Mouse (Mus musculus) macrophage (primary cell): Measurements from ENCODE around the gene Dock9. TPM values are rescaled to one million over a fixed set of nuclear protein-coding genes. Genes with fewer than 3 reads are reported as not detected.

Experiments
- H3K27ac ChIP-seq: fragments of 350-480 bp; formaldehyde crosslinking; 2 replicates; pipeline ENCODE4 v1.9.0; 2021
- H3K36me3 ChIP-seq: fragments of 350-480 bp; formaldehyde crosslinking; 2 replicates; pipeline ENCODE4 v1.9.0; 2021; ENCODE audit errors: inconsistent target
- H3K4me3 ChIP-seq: fragments of 350-480 bp; formaldehyde crosslinking; 2 replicates; pipeline ENCODE4 v1.9.0; 2021; ENCODE audit errors: inconsistent target
- H3K79me2 ChIP-seq: fragments of 350-480 bp; formaldehyde crosslinking; 2 replicates; pipeline ENCODE4 v1.9.0; 2021; ENCODE audit errors: inconsistent target
- WGBS: methylation state at CpG from one replicate; pipeline ENCODE4 v1.1.7; 2026; ENCODE audit warnings: inconsistent platforms; ENCODE audit not compliant: missing documents; 5-methylcytosine and 5-hydroxymethylcytosine counted together
- polyA plus RNA-seq: library from polyadenylated mRNA; stranded (reverse); fragments of 250-400 nt; gene quantifications from 3 replicates; pipeline ENCODE4 v1.2.4, GENCODE M21; 2018; ENCODE audit warnings: inconsistent platforms

Gene Dock9
- polyA plus RNA-seq, 1 experiment from 2014 or later: 0.34 TPM

DNA sequence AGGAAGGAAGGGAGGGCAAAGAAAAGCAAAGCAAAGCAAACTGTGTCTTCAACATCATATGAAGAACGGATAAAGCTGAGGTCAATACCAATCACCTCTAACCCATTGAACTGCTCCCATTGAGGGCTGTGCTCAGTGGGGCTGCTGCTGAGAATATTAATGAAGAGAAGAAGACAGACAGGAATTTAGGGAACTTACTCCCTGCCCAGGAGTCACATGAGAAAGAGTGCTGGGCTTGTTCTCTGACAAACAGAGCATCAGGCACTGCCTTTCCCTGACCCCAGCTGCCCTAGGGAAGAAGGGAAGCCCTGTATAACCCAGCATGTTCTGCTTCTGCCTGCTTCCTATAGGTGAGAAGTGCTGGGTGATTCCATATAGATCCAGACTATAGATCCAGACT, 109.5 kb downstream of the Dock9 start:
- H3K27ac ChIP-seq: no peak overlapping the region
- 86% methylated on average over 1 of the region's 1 CpGs for WGBS
- no peak overlapping the region for H3K4me3 ChIP-seq
- no peaks in the 10 kb centered on the region for H3K79me2 ChIP-seq
- no peaks in the 10 kb centered on the region for H3K36me3 ChIP-seq

DNA sequence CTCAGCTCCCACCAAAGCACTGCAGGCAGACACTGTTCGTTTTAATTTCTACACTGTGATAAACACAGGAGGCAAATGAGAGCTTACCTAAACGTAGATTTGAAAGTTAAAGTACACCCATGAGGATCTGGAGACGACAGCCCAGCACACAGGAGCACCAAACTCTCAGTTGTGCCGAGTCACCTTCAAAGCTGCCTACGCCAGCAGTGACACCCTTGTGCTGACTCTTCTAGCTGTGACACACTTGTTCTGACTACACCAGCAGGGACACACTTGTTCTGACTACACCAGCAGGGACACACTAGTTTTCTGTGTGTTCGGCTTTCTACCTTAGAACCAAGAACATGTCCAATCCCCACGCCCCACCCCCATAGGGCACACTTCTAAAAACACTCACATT, 110.4 kb downstream of the Dock9 start:
- WGBS: 56% methylated on average over 7 of the region's 7 CpGs
- H3K79me2 ChIP-seq: no peaks in the 10 kb centered on the region
- H3K36me3 ChIP-seq: no peaks in the 10 kb centered on the region
- H3K4me3 ChIP-seq: no peak overlapping the region
- H3K27ac ChIP-seq: no peak overlapping the region

DNA sequence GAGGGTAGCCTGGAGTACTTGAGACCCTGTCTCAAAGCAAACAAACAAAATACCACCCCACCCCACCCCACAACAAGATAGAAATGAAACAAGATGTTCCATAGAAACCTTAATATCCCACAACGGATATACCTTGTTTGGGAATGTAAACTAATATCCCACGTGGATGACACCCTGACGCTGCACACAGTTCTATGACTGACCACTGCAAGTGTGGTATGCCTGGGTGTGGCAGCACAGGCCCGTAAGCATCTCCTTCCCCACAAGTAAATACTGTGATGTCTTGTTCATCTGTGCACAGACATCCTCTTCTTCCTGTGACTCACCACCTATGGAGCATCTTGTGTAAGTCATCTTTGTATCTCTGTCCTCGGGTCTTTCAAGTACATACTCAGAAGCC, 118.7 kb downstream of the Dock9 start:
- Histone ChIP-seq H3K27ac (no peak overlapping the region), H3K79me2 (no peaks in the 10 kb centered on the region), H3K36me3 (no peaks in the 10 kb centered on the region), H3K4me3 (no peak overlapping the region)
- 80% methylated on average over 5 of the region's 5 CpGs for WGBS

DNA sequence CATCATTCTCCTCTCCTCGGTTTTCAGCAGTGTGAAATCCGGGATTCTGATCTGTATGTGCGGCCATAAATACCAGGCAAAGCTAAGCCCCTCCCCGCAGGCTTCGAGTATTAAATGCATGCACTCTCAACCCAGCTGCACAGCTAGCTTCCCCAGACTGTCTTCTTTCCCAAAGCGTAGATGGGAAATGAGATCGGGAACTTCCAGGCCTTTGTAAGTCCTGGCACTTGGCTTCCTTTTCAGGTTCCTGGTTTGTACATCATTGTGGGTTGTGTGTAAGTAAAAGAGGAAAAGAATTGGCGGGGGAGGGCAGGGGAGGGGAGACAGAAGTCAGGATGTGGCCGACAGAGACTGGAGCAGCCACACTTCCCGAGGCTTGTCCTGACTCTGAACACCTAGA, 119.2 kb downstream of the Dock9 start:
- H3K36me3 ChIP-seq: no peaks in the 10 kb centered on the region
- no peaks in the 10 kb centered on the region for H3K79me2 ChIP-seq
- H3K4me3 ChIP-seq: no peak overlapping the region
- H3K27ac ChIP-seq: no peak overlapping the region
- 48% methylated on average over 10 of the region's 10 CpGs for WGBS

DNA sequence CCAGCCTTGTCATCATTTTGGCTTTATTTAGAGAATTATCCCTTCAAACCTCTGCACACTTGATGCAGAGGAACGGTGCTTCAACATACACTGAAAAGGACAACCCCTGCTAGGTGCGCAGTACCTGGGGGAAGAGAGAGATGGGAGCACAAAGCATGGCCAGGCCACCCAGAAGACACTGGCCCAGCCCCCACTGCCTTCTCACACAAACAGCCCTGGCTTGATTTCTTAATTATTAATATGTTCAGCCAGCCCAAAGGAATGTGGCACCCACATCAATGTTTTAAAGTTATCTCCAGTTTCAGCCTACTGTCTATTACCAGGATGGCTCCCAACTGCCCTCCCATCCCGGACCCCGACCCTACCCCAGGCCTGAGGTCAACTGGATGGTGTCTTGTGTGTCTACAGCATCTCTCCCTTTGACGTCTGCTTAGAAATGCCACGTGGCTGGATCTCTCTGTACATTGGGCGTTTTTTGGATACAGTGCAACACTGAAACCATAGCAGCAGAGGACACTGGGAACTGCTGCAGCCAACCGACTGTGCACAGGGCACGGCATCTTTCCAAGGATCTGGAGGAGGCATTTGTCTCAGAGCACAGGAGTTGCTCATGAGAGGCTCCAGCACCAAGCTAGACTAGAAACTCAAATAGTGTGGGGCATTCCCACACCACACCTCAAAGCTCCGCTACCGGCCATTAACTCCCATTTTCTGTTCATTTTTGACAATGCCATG, 120.9 kb downstream of the Dock9 start:
- no peaks in the 10 kb centered on the region for H3K36me3 ChIP-seq
- no peak overlapping the region for H3K4me3 ChIP-seq
- 92% methylated on average over 11 of the region's 11 CpGs for WGBS

DNA sequence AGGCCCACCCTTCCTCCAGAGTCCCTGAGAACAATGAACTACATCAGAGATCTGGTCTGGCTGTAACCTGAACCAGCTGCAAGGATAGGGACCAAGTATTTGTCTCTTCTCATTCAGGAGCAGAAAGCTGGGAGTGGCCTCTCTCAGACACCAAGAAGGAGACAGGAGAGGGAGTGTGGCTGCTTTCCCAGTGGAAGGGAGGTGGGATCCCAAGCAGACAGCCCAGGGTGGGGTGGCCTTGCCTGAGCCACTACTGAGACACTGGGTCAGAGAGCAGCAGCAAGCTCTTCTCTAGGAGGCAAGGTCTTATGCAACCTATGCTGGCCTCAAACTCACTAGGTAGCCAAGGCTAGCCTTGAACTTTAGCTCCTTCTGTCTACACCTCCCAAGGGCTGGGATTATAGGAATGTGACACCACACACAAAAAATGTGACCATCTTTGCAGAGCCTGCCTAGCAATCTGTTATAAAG, 121.5 kb downstream of the Dock9 start:
- Histone ChIP-seq H3K79me2 (no peaks in the 10 kb centered on the region), H3K4me3 (no peak overlapping the region), H3K36me3 (no peaks in the 10 kb centered on the region), H3K27ac (no peak overlapping the region)

More for the DNA sequence above, 120.9 kb downstream of the Dock9 start:
- no peak overlapping the region for H3K27ac ChIP-seq
- H3K79me2 ChIP-seq: no peaks in the 10 kb centered on the region

DNA sequence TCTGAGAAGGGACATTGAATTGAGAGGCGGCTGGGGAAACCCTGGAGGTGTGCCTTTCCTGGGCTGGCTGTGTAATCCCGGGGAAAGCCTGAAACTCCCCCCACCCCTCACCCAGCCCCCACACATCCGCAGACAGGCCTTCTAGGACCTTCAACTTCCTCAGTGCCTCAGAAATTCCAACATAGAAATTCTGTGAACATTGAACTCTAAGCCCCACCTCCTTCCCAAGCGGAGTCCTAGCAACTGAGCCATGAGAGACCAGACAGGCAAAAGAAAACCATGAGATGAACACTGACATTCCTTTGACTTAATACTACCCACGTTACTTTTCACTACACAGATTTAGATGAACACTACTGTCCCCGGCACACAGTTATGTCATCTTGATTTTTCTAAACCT, 122.1 kb downstream of the Dock9 start:
- H3K27ac ChIP-seq: no peak overlapping the region
- H3K79me2 ChIP-seq: no peaks in the 10 kb centered on the region
- WGBS: 93% methylated on average over 6 of the region's 6 CpGs
- no peaks in the 10 kb centered on the region for H3K36me3 ChIP-seq
- H3K4me3 ChIP-seq: no peak overlapping the region

DNA sequence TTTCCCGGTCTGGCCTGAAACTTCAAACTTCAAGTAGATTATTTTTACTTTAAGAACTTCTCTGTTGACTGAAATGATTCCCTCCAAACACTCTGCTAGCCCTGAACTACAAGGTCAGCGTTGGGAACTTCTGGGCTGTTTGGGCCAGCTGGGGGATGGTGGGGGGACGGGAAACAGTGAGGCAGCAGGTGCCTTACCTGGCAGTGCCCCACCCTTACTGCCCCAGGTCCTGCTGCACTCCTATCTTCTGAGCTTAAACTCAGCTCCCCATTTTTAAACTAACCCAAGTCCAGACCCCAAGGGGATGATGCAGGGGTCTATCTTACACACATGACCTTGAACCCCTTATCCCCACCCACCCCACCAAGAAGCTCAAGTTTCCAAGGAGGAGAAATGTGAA, 122.5 kb downstream of the Dock9 start:
- no peaks in the 10 kb centered on the region for H3K79me2 ChIP-seq
- no peak overlapping the region for H3K27ac ChIP-seq
- no peak overlapping the region for H3K4me3 ChIP-seq
- no peaks in the 10 kb centered on the region for H3K36me3 ChIP-seq
- 90% methylated on average over 3 of the region's 3 CpGs for WGBS

DNA sequence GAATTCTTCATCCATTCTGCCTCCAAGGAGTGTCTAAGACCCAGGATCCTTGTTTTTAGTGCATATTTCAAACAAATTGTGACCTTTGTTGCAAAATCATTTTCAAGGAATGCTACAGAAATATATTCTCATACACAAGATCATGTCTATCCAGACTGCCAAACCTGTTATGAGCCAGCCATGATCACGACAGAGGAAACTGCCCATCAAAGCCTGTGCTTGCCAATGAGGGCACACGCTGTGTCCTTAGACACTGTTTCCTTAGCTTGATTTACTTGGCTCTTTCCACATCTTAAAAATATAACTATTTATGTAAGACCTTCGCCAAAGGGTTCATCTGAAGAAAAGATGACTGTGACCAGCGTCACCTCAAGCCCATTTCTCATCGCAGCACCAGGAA, 127.6 kb downstream of the Dock9 start:
- Histone ChIP-seq H3K4me3 (no peak overlapping the region), H3K27ac (no peak overlapping the region), H3K36me3 (no peaks in the 10 kb centered on the region), H3K79me2 (no peaks in the 10 kb centered on the region)
- 55% methylated on average over 5 of the region's 5 CpGs for WGBS

DNA sequence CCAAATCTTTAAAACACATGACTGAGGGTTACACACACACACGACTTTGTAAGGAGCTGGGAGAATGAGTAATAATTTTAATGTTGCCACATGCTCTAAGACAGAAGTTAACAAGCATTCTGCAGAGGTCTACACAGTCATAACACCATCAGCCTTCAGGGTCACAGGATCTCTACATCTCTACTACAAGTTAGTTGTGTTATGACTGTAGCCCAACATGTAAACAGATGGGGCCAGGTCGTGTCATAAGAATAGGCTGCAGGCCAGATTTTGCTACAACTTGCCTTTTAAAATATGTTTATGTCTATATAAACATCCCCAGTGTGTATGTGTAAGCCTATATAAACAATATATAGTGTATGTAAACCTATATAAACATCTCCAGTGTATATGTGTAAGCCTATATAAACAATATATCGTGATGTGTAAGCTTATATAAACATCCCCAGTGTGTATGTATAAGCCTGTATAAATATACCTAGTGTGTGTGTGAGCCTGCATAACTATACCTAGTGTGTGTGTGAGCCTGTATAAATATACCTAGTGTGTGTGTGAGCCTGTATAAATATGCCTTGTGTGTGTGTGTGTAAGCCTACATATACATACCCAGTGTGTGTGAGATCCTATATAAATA, 130.9 kb downstream of the Dock9 start:
- no peak overlapping the region for H3K4me3 ChIP-seq
- no peaks in the 10 kb centered on the region for H3K36me3 ChIP-seq
- 90% methylated on average over 3 of the region's 3 CpGs for whole genome bisulfite sequencing
- no peak overlapping the region for H3K27ac ChIP-seq
- H3K79me2 ChIP-seq: no peaks in the 10 kb centered on the region

DNA sequence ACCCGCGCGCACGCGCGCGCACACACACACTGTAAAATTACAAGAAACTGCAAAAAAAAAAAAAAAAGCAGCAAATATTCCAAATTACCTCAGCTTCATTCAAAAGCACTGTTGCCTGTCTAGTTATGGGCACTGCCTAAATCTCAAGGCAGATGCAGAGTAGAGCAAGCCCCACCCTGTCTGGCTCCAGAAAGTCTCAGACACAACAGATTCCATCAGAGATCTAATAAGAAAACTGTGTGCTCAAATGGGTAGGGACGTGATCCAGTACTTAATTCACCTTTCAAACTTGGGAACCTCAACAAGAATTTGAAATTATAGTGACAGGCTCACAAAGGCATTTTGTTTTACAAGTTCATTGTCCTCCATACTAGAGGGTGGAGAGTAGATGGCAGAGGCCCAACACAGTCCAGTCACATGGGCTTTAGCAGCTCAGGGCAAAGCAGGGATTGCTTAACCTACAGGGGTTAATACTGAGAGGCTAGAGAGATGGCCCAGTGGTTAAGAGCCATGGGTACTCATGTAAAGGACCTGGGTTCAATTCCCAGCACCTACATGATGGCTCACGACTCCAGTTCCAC, 131.9 kb downstream of the Dock9 start:
- no peak overlapping the region for H3K27ac ChIP-seq
- H3K36me3 ChIP-seq: no peaks in the 10 kb centered on the region
- 98% methylated on average over 9 of the region's 9 CpGs for WGBS
- no peaks in the 10 kb centered on the region for H3K79me2 ChIP-seq
- no peak overlapping the region for H3K4me3 ChIP-seq

DNA sequence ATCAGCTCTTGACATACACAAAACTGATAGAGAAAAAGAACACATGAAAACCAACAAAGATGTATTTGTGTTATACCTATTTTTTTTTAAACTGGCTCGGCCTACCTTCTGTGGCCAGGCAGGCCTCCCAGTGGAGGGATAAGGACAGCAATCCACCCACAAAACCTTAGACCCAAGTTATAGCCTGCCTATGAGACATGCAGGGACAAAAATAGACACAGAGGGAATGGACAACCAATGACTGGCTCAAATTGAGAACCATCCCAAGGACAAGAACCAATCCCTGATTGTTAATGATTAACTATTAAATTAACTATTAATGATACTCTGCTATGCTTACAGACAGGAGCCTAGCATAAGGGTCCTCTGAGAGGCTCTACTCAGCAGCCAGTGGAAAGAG, 133.7 kb downstream of the Dock9 start:
- H3K36me3 ChIP-seq: no peaks in the 10 kb centered on the region
- no peak overlapping the region for H3K27ac ChIP-seq
- H3K79me2 ChIP-seq: no peaks in the 10 kb centered on the region
- H3K4me3 ChIP-seq: no peak overlapping the region
- 100% methylated on average over 1 of the region's 1 CpGs for WGBS

DNA sequence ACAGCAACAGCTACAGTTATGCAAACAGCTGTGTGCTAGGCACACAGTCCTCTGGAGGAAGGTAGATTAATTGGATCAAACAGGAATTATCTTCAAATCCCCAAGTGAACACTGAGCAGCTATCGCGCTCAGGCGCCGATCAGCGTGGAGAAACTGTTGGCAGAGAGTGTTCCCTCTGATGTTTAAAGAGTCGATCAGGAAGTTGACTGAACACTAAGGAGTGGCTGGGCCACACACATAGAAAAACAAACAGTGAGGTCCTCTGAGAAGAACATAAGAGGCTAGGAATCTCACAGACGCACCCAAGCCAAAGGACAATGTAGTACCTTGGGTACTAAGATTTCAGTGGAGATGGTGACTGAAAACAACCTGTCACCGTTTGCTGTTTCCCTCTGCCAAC, 136.7 kb downstream of the Dock9 start:
- Histone ChIP-seq H3K27ac (no peak overlapping the region), H3K4me3 (no peak overlapping the region), H3K79me2 (no peaks in the 10 kb centered on the region), H3K36me3 (no peaks in the 10 kb centered on the region)
- 89% methylated on average over 8 of the region's 8 CpGs for WGBS

DNA sequence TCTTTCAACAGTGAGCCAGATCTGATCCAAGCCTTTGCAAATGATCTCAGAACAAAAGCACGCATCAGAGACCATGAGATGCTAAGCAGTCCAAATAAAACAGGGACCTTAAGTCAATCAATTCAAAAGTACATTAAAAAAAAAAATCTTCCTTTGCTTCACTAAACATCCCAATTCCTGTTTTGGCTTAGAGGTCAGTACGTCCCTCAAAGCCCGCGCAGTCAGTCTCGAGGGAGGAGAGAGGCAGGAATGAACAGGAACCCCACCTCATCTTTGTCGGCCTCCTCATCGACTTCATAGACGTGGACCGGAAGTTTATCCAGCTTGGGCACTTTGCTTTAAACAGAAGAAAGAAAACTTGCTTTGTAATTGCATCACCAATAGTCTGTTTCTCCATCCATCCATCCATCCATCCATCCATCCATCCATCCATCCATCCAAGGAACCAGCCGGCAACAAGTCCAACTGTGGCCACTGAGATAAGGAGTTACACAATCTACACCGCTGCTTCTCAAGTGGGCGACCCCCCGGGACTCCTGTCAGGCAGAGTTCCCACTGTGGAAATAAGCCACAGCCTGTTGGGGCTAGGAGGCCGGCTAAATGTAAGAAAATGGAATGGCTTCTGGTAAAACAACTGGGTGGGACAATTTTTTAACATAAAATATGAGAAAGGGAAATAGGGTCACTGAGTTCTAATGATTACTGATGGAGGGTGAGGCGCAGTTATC, 137.3 kb downstream of the Dock9 start:
- H3K4me3 ChIP-seq: no peak overlapping the region
- no peak overlapping the region for H3K27ac ChIP-seq
- H3K36me3 ChIP-seq: no peaks in the 10 kb centered on the region
- H3K79me2 ChIP-seq: no peaks in the 10 kb centered on the region
- 91% methylated on average over 12 of the region's 15 CpGs for WGBS
